ENCODE assay signal across 27 mouse cellular contexts in the genomic region with DNA sequence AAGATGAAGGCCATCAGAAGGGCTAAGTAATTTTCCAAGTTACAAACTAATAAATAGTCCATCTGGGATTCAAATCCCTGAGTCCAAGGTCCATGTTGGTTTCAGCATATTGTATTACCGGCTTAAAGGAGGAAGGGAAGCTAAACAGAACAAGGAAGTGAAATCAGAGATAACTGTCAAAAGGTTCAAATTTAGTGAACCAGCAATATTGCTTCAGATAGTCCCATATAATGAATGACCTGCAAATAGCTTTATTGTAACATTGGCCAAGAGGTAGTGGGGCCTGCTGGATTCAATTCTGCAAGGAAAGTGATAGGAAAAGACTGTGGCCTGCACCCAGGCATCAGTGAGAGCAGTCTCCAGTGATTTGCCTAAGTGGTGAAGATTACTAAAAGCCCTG.
A peak's percentile ranks its signal among the peaks of the same experiment; 100 is the strongest.
DNase-seq lines count a peak whose midpoint lies in the region; ATAC-seq and TF ChIP-seq lines count a peak whose summit lies in the region.
"Had no signal": no experiment of that assay in that cellular context is flagged by ENCODE, and none has a peak within 500 bp of the region (broad histone marks: within the 10 kb centered on the region; RNA-seq: fewer than 3 reads in every experiment).

No protein-coding gene starts in this region.

- H3K4me2 ChIP-seq in liver, embryonic 11.5 days: no peak overlapping the region
- H3K4me2 ChIP-seq in intestine, postnatal 0 days (replicated peaks; ENCODE audit: low read depth): no peak overlapping the region
- H3K4me2 ChIP-seq: embryonic facial prominence, embryonic 13.5 days; forebrain, embryonic 12.5 days; forebrain, embryonic 15.5 days; heart, embryonic 11.5 days; hindbrain, embryonic 13.5 days had no signal

- no peak overlapping the region for H3K9ac ChIP-seq in liver, adult 2 months (ENCODE audit: low read depth, low read length)
- H3K9ac ChIP-seq in liver, embryonic 11.5 days (ENCODE audit: low read depth, low read length): no peak overlapping the region
- no peak overlapping the region for H3K9ac ChIP-seq in intestine, postnatal 0 days (ENCODE audit: low read depth, low read length)
- H3K9ac ChIP-seq: embryonic facial prominence, embryonic 13.5 days; forebrain, embryonic 12.5 days; forebrain, embryonic 15.5 days; hindbrain, embryonic 13.5 days had no signal

- TF ChIP-seq POLR2A in liver, adult 2 months (IDR thresholded peaks at IDR 0.05; ENCODE audit: extremely low read depth, insufficient read depth, low read length): no peak
- no peak for TF ChIP-seq POLR2A in small intestine, adult 2 months (IDR thresholded peaks at IDR 0.05; ENCODE audit: low read depth, low read length)

- H3K27me3 ChIP-seq in liver, adult 2 months (ENCODE audit: control insufficient read depth, insufficient read depth, low read length): no peaks in the 10 kb centered on the region
- H3K27me3 ChIP-seq in liver, embryonic 11.5 days (replicated peaks; ENCODE audit: control insufficient read depth, insufficient read depth, low read length): no peaks in the 10 kb centered on the region
- H3K27me3 ChIP-seq in intestine, postnatal 0 days (replicated peaks; ENCODE audit: control insufficient read depth, insufficient read depth, low read length): no peaks in the 10 kb centered on the region
- no peaks in the 10 kb centered on the region for H3K27me3 ChIP-seq in small intestine, adult 2 months (ENCODE audit: control insufficient read depth, insufficient read depth, low read length)
- H3K27me3 ChIP-seq: embryonic facial prominence, embryonic 13.5 days; forebrain, embryonic 12.5 days; forebrain, embryonic 15.5 days; hindbrain, embryonic 13.5 days; Patski had no signal

- H3K79me2 ChIP-seq in liver, adult 2 months (ENCODE audit: control insufficient read depth, insufficient read depth, low read length): no peaks in the 10 kb centered on the region

- H3K27ac ChIP-seq in liver, adult 2 months (replicated peaks; ENCODE audit: insufficient read depth, low read depth, low read length): no peak overlapping the region
- no peak overlapping the region for H3K27ac ChIP-seq in liver, embryonic 11.5 days (ENCODE audit: low read depth, low read length)
- no peak overlapping the region for H3K27ac ChIP-seq in intestine, postnatal 0 days (ENCODE audit: low read depth, low read length)
- peak overlapping the region; percentile 74 for H3K27ac ChIP-seq in small intestine, adult 2 months (ENCODE audit: insufficient read depth, low read depth, low read length)
- H3K27ac ChIP-seq: embryonic facial prominence, embryonic 10.5 days; embryonic facial prominence, embryonic 13.5 days; forebrain, embryonic 12.5 days; forebrain, embryonic 15.5 days; hindbrain, embryonic 10.5 days; hindbrain, embryonic 13.5 days had no signal

- TF ChIP-seq CTCF in liver, adult 2 months (IDR thresholded peaks at IDR 0.05; ENCODE audit: low read depth, low read length): no peak
- no peak for TF ChIP-seq CTCF in intestine, postnatal 0 days (IDR thresholded peaks at IDR 0.05; ENCODE audit: low read depth)
- no peak for TF ChIP-seq CTCF in small intestine, adult 2 months (IDR thresholded peaks at IDR 0.05; ENCODE audit: extremely low read depth, insufficient read length, insufficient replicate concordance, low read depth, low read length)

- H3K4me3 ChIP-seq in liver, adult 2 months (ENCODE audit: insufficient read depth, low read depth, low read length): no peak overlapping the region
- H3K4me3 ChIP-seq in liver, embryonic 11.5 days (ENCODE audit: low read depth, low read length): no peak overlapping the region
- H3K4me3 ChIP-seq in intestine, postnatal 0 days (ENCODE audit: low read depth, low read length): no peak overlapping the region
- H3K4me3 ChIP-seq in small intestine, adult 2 months (ENCODE audit: low read depth, low read length): no peak overlapping the region
- H3K4me3 ChIP-seq: embryonic facial prominence, embryonic 10.5 days; embryonic facial prominence, embryonic 13.5 days; erythroblast, embryonic 14.5 days; forebrain, embryonic 12.5 days; forebrain, embryonic 15.5 days; hindbrain, embryonic 10.5 days; hindbrain, embryonic 13.5 days had no signal

- WGBS in liver, adult 2 months: 75% methylated on average over 1 of the region's 1 CpGs
- 73% methylated on average over 1 of the region's 1 CpGs for WGBS in liver, embryonic 11.5 days
- WGBS in intestine, postnatal 0 days: 38% methylated on average over 1 of the region's 1 CpGs
- 22% methylated on average over 1 of the region's 1 CpGs for WGBS in small intestine, adult 2 months

- H3K4me1 ChIP-seq in liver, adult 2 months (ENCODE audit: control insufficient read depth, insufficient read depth, low read length): no peaks in the 10 kb centered on the region
- H3K4me1 ChIP-seq in liver, embryonic 11.5 days (replicated peaks; ENCODE audit: control insufficient read depth, insufficient read depth, low read length): no peaks in the 10 kb centered on the region
- H3K4me1 ChIP-seq in intestine, postnatal 0 days (replicated peaks; ENCODE audit: control insufficient read depth, insufficient read depth, low read length): peaks cover 6% of the 10 kb centered on the region; the same call in 1 of the 2 replicates
- H3K4me1 ChIP-seq in small intestine, adult 2 months (ENCODE audit: control insufficient read depth, insufficient read depth, insufficient read length, low read length): peaks cover 14% of the 10 kb centered on the region; the same call in 1 of the 2 replicates
- H3K4me1 ChIP-seq: embryonic facial prominence, embryonic 10.5 days; embryonic facial prominence, embryonic 13.5 days; forebrain, embryonic 12.5 days; forebrain, embryonic 15.5 days; hindbrain, embryonic 10.5 days; hindbrain, embryonic 13.5 days had no signal

- ATAC-seq in liver, embryonic 11.5 days (replicated peaks; ENCODE audit: low FRiP score): no peak
- peak; percentile 80 for ATAC-seq in granulocyte monocyte progenitor cell, adult 5-6 weeks (replicated peaks; ENCODE audit: poor library complexity, severe bottlenecking)
- ATAC-seq in intestine, postnatal 0 days: peak; percentile 84
- no peak for ATAC-seq in megakaryocyte-erythroid progenitor cell, adult 5-6 weeks (replicated peaks; ENCODE audit: low FRiP score, low TSS enrichment, poor library complexity, severe bottlenecking)
- ATAC-seq: forebrain, embryonic 15.5 days; hindbrain, embryonic 16.5 days; Patski had no signal

- no peaks in the 10 kb centered on the region for H3K9me3 ChIP-seq in liver, embryonic 11.5 days (ENCODE audit: control insufficient read depth, low read length)
- no peaks in the 10 kb centered on the region for H3K9me3 ChIP-seq in intestine, postnatal 0 days (ENCODE audit: control insufficient read depth)
- H3K9me3 ChIP-seq: embryonic facial prominence, embryonic 10.5 days; embryonic facial prominence, embryonic 13.5 days; forebrain, embryonic 12.5 days; forebrain, embryonic 15.5 days had no signal

- DNase-seq in liver, adult 2 months (ENCODE audit: extremely low read depth, low read depth, low spot score): peak; percentile 8
- DNase-seq in liver, embryonic 11.5 days (ENCODE audit: low spot score): no peak
- DNase-seq in ovary, postnatal 10 days (ENCODE audit: low spot score): no peak
- no peak for DNase-seq in natural killer cell, adult 2 months (ENCODE audit: low spot score in 2 of 2)
- DNase-seq: adrenal gland, postnatal 10 days; adrenal gland, postnatal 36 days; cerebellum, adult 18-20 months; cerebellum, adult 9-10 months; cerebellum, postnatal 14 days; gastrocnemius, postnatal 10 days; gastrocnemius, postnatal 36 days; heart, adult 11 months; heart, postnatal 36 days had no signal

- H3K36me3 ChIP-seq in liver, adult 2 months (ENCODE audit: control insufficient read depth, insufficient read depth, low read length): no peaks in the 10 kb centered on the region
- no peaks in the 10 kb centered on the region for H3K36me3 ChIP-seq in liver, embryonic 11.5 days (ENCODE audit: control insufficient read depth, insufficient read depth, low read length)
- H3K36me3 ChIP-seq in intestine, postnatal 0 days (ENCODE audit: control insufficient read depth, insufficient read depth): no peaks in the 10 kb centered on the region
- no peaks in the 10 kb centered on the region for H3K36me3 ChIP-seq in small intestine, adult 2 months (ENCODE audit: control insufficient read depth, insufficient read depth, low read length)
- H3K36me3 ChIP-seq: embryonic facial prominence, embryonic 10.5 days; embryonic facial prominence, embryonic 13.5 days; forebrain, embryonic 12.5 days; forebrain, embryonic 15.5 days; hindbrain, embryonic 10.5 days; hindbrain, embryonic 13.5 days had no signal

Comparison
In these comparisons a context has a peak if more than half of its experiments do, and no peak if none do; other contexts are left out.
1. ATAC-seq: peak in granulocyte monocyte progenitor cell, adult 5-6 weeks (single experiment) and intestine, postnatal 0 days (single experiment); none in liver, embryonic 11.5 days (single experiment) and megakaryocyte-erythroid progenitor cell, adult 5-6 weeks (single experiment).